In genomic region chr14:103834589-103834988, GRCm38 (mm10) we compare ENCODE assay signal across 14 mouse cellular contexts. TPM values are rescaled to one million over a fixed set of nuclear protein-coding genes. Genes with fewer than 3 reads are reported as not detected.
DNase-seq lines count a peak whose midpoint lies in the region; ATAC-seq and TF ChIP-seq lines count a peak whose summit lies in the region.
"Had no signal": no experiment of that assay in that cellular context is flagged by ENCODE, and none has a peak within 500 bp of the region (broad histone marks: within the 10 kb centered on the region; RNA-seq: fewer than 3 reads in every experiment).

No protein-coding gene starts in this region.

- peak overlapping the region; percentile 75 for H3K27ac ChIP-seq in heart, embryonic 13.5 days (replicated peaks)
- H3K27ac ChIP-seq in heart, embryonic 16.5 days (ENCODE audit: low read length), result peak overlapping the region; percentile 57
- peak overlapping the region; percentile 36; the same call in 1 of the 2 replicates for H3K27ac ChIP-seq in hindbrain, postnatal 0 days
- H3K27ac ChIP-seq: embryonic facial prominence, embryonic 15.5 days; midbrain, embryonic 10.5 days had no signal

- peak overlapping the region; percentile 24; the same call in 1 of the 2 replicates for H3K4me2 ChIP-seq in heart, embryonic 13.5 days
- H3K4me2 ChIP-seq in heart, embryonic 16.5 days (ENCODE audit: low read depth, low read length), result peak overlapping the region; percentile 23; the same call in 1 of the 2 replicates
- H3K4me2 ChIP-seq in hindbrain, postnatal 0 days (ENCODE audit: low read depth, low read length), result 0 out of 2 replicates have a peak overlapping the region, but pooled peaks have one; percentile 24
- H3K4me2 ChIP-seq: embryonic facial prominence, embryonic 15.5 days had no signal

- no peaks in the 10 kb centered on the region for H3K9me3 ChIP-seq in heart, embryonic 13.5 days
- H3K9me3 ChIP-seq in heart, embryonic 16.5 days (replicated peaks; ENCODE audit: control insufficient read depth, low read length), result no peaks in the 10 kb centered on the region
- no peaks in the 10 kb centered on the region for H3K9me3 ChIP-seq in hindbrain, postnatal 0 days (ENCODE audit: low read length)
- H3K9me3 ChIP-seq: embryonic facial prominence, embryonic 15.5 days; midbrain, embryonic 10.5 days had no signal

- TF ChIP-seq CTCF in hindbrain, postnatal 0 days (IDR thresholded peaks at IDR 0.05; ENCODE audit: low read depth), result no peak

- peak; percentile 58; the same call in 1 of the 2 replicates for ATAC-seq in heart, embryonic 13.5 days (ENCODE audit: extremely low read depth, insufficient number of reproducible peaks, low FRiP score, low TSS enrichment)
- peak; percentile 70; the same call in 1 of the 2 replicates for ATAC-seq in heart, embryonic 16.5 days (replicated peaks; ENCODE audit: extremely low read depth, insufficient read depth, low FRiP score)
- no peak for ATAC-seq in hindbrain, postnatal 0 days
- ATAC-seq in megakaryocyte progenitor cell, adult 5-6 weeks (replicated peaks; ENCODE audit: poor library complexity), result no peak
- ATAC-seq: CD4-positive, CD25-positive, alpha-beta regulatory T cell, adult 4 months; liver, postnatal 0 days had no signal

- H3K4me1 ChIP-seq in heart, embryonic 13.5 days, result peaks cover 19% of the 10 kb centered on the region
- no peaks in the 10 kb centered on the region for H3K4me1 ChIP-seq in heart, embryonic 16.5 days (ENCODE audit: control insufficient read depth, insufficient read depth, low read length)
- H3K4me1 ChIP-seq in hindbrain, postnatal 0 days (ENCODE audit: insufficient read depth, low read length), result no peaks in the 10 kb centered on the region
- H3K4me1 ChIP-seq: embryonic facial prominence, embryonic 15.5 days had no signal

- H3K36me3 ChIP-seq in heart, embryonic 13.5 days, result no peaks in the 10 kb centered on the region
- no peaks in the 10 kb centered on the region for H3K36me3 ChIP-seq in heart, embryonic 16.5 days (ENCODE audit: control insufficient read depth, insufficient read depth)
- H3K36me3 ChIP-seq in hindbrain, postnatal 0 days (ENCODE audit: insufficient read depth, low read length), result no peaks in the 10 kb centered on the region
- H3K36me3 ChIP-seq: embryonic facial prominence, embryonic 15.5 days had no signal

- H3K4me3 ChIP-seq in heart, embryonic 13.5 days, result no peak overlapping the region
- H3K4me3 ChIP-seq in heart, embryonic 16.5 days (ENCODE audit: low read length), result no peak overlapping the region
- H3K4me3 ChIP-seq in hindbrain, postnatal 0 days (ENCODE audit: low read length), result no peak overlapping the region
- H3K4me3 ChIP-seq: embryonic facial prominence, embryonic 15.5 days; midbrain, embryonic 10.5 days had no signal

- no peak for DNase-seq in heart, adult 8-10 months (ENCODE audit: low spot score)
- peak; percentile 22 for DNase-seq in kidney, postnatal 14 days
- DNase-seq in kidney, postnatal 10 days, result no peak
- no peak for DNase-seq in hindbrain, postnatal 0 days (ENCODE audit: low spot score)
- DNase-seq: adrenal gland, adult 2 months; cerebellum, adult 18-20 months; liver, postnatal 0 days had no signal

- H3K27me3 ChIP-seq in heart, embryonic 13.5 days (replicated peaks), result no peaks in the 10 kb centered on the region
- H3K27me3 ChIP-seq in heart, embryonic 16.5 days (ENCODE audit: control insufficient read depth, insufficient read depth, low read length), result no peaks in the 10 kb centered on the region
- no peaks in the 10 kb centered on the region for H3K27me3 ChIP-seq in hindbrain, postnatal 0 days (ENCODE audit: insufficient read depth, low read length)
- H3K27me3 ChIP-seq: embryonic facial prominence, embryonic 15.5 days had no signal

- 12% methylated on average over 7 of the region's 7 CpGs for WGBS in heart, embryonic 13.5 days
- 12% methylated on average over 7 of the region's 7 CpGs for WGBS in heart, embryonic 16.5 days
- WGBS in hindbrain, postnatal 0 days, result 46% methylated on average over 7 of the region's 7 CpGs

- no peak overlapping the region for H3K9ac ChIP-seq in heart, embryonic 13.5 days
- no peak overlapping the region for H3K9ac ChIP-seq in heart, embryonic 16.5 days (ENCODE audit: low read length)
- H3K9ac ChIP-seq in hindbrain, postnatal 0 days (replicated peaks; ENCODE audit: low read length), result no peak overlapping the region
- H3K9ac ChIP-seq: embryonic facial prominence, embryonic 15.5 days; liver, postnatal 0 days had no signal

RNA-seq across cellular contexts. Expression of gene Ednrb, which starts 9.6 kb away (rescaled TPM):
- 102 and 107 TPM in 2 replicates for polyA plus RNA-seq in heart, embryonic 13.5 days (2015; fragmentation: Nextera tagmentation; extraction: Ambion mirVana)
- 10 to 100 TPM; 12.3 to 15.2 (median 14.0) TPM for total RNA-seq in heart, adult 8-10 months (2022)
- 68.5 and 72.2 TPM in 2 replicates for polyA plus RNA-seq in heart, embryonic 16.5 days (2015; fragmentation: Nextera tagmentation; extraction: Ambion mirVana)
- 199 and 221 TPM in 2 replicates for total RNA-seq in hindbrain, postnatal 0 days (2014; rRNA removed)
- polyA plus RNA-seq in hindbrain, postnatal 0 days (2015; fragmentation: Nextera tagmentation; extraction: Ambion mirVana), result 208 and 232 TPM in 2 replicates
- total RNA-seq in megakaryocyte progenitor cell, adult 5-6 weeks (2015), result 0.20 and 0.71 TPM in 2 replicates
- 0.30 TPM in 1 of 2 replicates, not detected in the other for total RNA-seq in megakaryocyte progenitor cell, adult 5-6 weeks (2017)
- total RNA-seq: MEL had no signal

Comparison
In these comparisons a context has a peak if more than half of its experiments do, and no peak if none do; other contexts are left out.
1. ATAC-seq: peak in heart, embryonic 13.5 days (single experiment) and heart, embryonic 16.5 days (single experiment); none in hindbrain, postnatal 0 days (single experiment) and megakaryocyte progenitor cell, adult 5-6 weeks (single experiment).
2. RNA of gene Ednrb, which starts 9.6 kb away (total RNA-seq): 199 to 221 TPM in hindbrain, postnatal 0 days; 12.3 to 15.2 TPM in heart, adult 8-10 months and 0.20 to 0.71 TPM in megakaryocyte progenitor cell, adult 5-6 weeks; every median in the first group is over 10 times any median in the second.
3. Peak in every context shown above with its lines, with median percentiles within 50 percentile points of each other: H3K27ac ChIP-seq and H3K4me2 ChIP-seq.